Mouse (Mus musculus) spleen, postnatal 4 days (tissue): ENCODE data around the gene Ptprg.
A peak's percentile ranks its signal among the peaks of the same experiment; 100 is the strongest.

Experiments used
- DNase-seq, 2 experiments: peaks; one replicate each; pipeline ENCODE4 v3.0.0; 2022; ENCODE audit warnings: low spot score in 2 of 2

The Ptprg gene

GRCm38 (mm10) chr14:11553273-11553665 is at the start of gene Ptprg:
Gene Ptprg (plus strand): TSS chr14:11553532.
- DNase-seq: peak in 1 of 2 experiments; percentile 16

GRCm38 (mm10) chr14:11503803-11504365 is 49.4 kb upstream of the Ptprg start:
- no peak for DNase-seq

- no peak for DNase-seq
These were observed 43.2 kb upstream of the Ptprg start for GRCm38 (mm10) chr14:11510173-11510572.

GRCm38 (mm10) chr14:11519171-11519570 is 34.2 kb upstream of the Ptprg start:
- no peak for DNase-seq

- DNase-seq: no peak
These were observed 30.3 kb upstream of the Ptprg start for GRCm38 (mm10) chr14:11523052-11523451.

GRCm38 (mm10) chr14:11529591-11529990 is 23.7 kb upstream of the Ptprg start:
- no peak for DNase-seq

GRCm38 (mm10) chr14:11534456-11534855 is 18.9 kb upstream of the Ptprg start:
- DNase-seq: no peak

GRCm38 (mm10) chr14:11536121-11536520 is 17.2 kb upstream of the Ptprg start:
- DNase-seq: no peak

GRCm38 (mm10) chr14:11551892-11552291 is 1.4 kb upstream of the Ptprg start:
- DNase-seq: no peak

- no peak for DNase-seq
These were observed 635 bp upstream of the Ptprg start for GRCm38 (mm10) chr14:11552521-11553272.

GRCm38 (mm10) chr14:11553679-11554305 is 460 bp downstream of the Ptprg start:
- no peak for DNase-seq

- no peak for DNase-seq
These were observed 1.1 kb downstream of the Ptprg start for GRCm38 (mm10) chr14:11554306-11555041.

GRCm38 (mm10) chr14:11555061-11555501 is 1.7 kb downstream of the Ptprg start:
- DNase-seq: no peak

- DNase-seq: no peak
These were observed 2.4 kb downstream of the Ptprg start for GRCm38 (mm10) chr14:11555521-11556355.

- no peak for DNase-seq
These were observed 3.2 kb downstream of the Ptprg start for GRCm38 (mm10) chr14:11556356-11557130.

GRCm38 (mm10) chr14:11558496-11558895 is 5.2 kb downstream of the Ptprg start:
- no peak for DNase-seq

- no peak for DNase-seq
These were observed 7.4 kb downstream of the Ptprg start for GRCm38 (mm10) chr14:11560641-11561232.

- DNase-seq: no peak
These were observed 8.1 kb downstream of the Ptprg start for GRCm38 (mm10) chr14:11561397-11561796.

- DNase-seq: no peak
These were observed 9.5 kb downstream of the Ptprg start for GRCm38 (mm10) chr14:11562870-11563269.

- no peak for DNase-seq
These were observed 10.3 kb downstream of the Ptprg start for GRCm38 (mm10) chr14:11563656-11564055.
